Mouse (Mus musculus) myocyte (in vitro differentiated cells): ENCODE results near the gene Klhdc8a.

ENCODE experiments used
- CEBPB ChIP-seq: IDR thresholded peaks from 2 replicates; pipeline ENCODE4 v1.6.1; 2011; ENCODE audit warnings: mild to moderate bottlenecking, moderate library complexity; ENCODE audit not compliant: poor library complexity, insufficient read depth, severe bottlenecking
- TCF12 ChIP-seq: IDR thresholded peaks from one replicate; pipeline ENCODE4 v1.6.1; 2011; ENCODE audit warnings: mild to moderate bottlenecking, control low read depth; ENCODE audit not compliant: poor library complexity, insufficient read depth, severe bottlenecking
- USF1 ChIP-seq: IDR thresholded peaks from one replicate; pipeline ENCODE4 v1.6.1; 2011; ENCODE audit warnings: low read depth, mild to moderate bottlenecking, control low read depth, moderate library complexity

DNA sequence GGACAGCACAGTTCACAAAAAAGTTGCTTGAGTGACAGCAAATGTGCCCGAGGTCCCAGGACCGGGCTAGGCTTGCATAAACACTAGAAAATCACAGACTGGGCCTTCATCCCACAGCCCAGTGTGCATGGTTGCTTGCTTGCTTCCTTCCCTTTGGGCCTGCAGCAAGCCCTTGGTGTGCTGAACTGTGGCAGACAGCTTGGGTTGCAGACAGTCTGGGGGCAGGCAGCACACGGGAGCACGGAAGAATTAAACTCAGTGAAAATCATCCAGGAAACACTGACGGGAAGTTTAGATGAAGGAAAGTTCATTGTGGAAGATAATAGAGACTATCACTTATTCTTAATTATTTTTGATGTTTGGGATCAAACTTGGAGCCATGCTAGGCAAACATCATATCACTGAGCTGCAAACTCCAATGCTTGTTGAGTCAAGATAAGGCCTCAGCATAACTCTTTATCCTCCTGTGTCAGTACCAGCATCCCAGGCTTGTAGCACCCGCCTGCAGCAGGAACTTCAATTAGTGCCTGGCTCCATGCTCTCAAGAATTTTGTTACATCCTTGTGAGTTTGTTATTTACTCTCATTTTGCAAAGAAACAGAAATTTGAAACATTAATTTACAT, 35.9 kb downstream of the Klhdc8a start:
- no peak for TF ChIP-seq CEBPB
- TF ChIP-seq USF1: no peak
- no peak for TF ChIP-seq TCF12
